Mouse (Mus musculus) kidney, adult 8-10 months (tissue): ENCODE data around the gene Myo5a.
A peak's percentile ranks its signal among the peaks of the same experiment; 100 is the strongest.

Source experiments
- DNase-seq, 2 experiments: peaks; one replicate each; pipeline ENCODE4 v3.0.0; 2022

Gene Myo5a

DNA sequence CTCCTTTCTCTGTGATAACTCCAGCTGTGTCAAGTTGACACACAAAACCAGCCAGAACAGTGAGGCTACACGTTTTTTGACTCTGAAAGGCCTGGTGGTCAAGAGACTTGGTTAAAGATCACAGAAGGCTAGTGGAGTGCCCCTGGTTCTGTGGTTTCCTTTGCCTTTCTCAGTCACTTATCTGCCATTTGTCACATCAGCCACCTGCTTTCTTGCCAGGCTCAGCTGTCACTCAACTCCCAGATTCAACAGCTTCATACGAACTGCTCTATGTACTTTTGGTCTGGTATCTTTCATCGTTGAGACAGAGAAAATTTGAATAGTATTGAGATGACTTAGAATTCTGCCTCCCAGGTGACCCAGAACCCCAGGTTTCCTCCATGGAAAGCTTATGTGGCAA lies 183.0 kb downstream of the Myo5a start:
- no peak for DNase-seq

- DNase-seq = peak; percentile 23 to 33
These were observed 183.6 kb downstream of the Myo5a start for GRCm38 (mm10) chr9:75254196-75254955.

- DNase-seq = peak; percentile 23 to 30
These were observed 185.2 kb downstream of the Myo5a start for GRCm38 (mm10) chr9:75255820-75256545.

- no peak for DNase-seq
These were observed 188.0 kb downstream of the Myo5a start for GRCm38 (mm10) chr9:75258792-75259191.

DNA sequence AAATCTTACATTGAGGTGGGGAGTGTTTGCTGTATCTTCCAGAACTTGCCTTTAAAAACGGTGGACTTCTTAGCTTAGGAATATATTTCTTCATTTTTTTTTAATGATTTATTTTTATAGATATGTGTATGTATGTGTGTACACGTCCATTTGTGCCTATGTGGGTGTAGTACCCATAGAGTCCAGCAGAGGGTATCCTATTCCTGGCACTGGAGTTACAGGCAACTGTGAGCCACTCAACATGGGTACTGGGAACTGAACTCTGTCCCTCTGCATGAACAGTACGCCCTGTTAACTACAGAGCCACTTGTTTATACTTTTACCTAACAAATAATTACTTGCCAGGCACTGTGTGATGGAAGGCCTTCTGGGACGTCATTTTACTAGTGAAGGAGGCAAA lies 188.8 kb downstream of the Myo5a start:
- DNase-seq = no peak

- DNase-seq = no peak
These were observed 190.6 kb downstream of the Myo5a start for GRCm38 (mm10) chr9:75261332-75261872.

GRCm38 (mm10) chr9:75262235-75262826 lies 191.5 kb downstream of the Myo5a start:
- no peak for DNase-seq

GRCm38 (mm10) chr9:75264008-75264718 lies 193.3 kb downstream of the Myo5a start:
- no peak for DNase-seq

DNA sequence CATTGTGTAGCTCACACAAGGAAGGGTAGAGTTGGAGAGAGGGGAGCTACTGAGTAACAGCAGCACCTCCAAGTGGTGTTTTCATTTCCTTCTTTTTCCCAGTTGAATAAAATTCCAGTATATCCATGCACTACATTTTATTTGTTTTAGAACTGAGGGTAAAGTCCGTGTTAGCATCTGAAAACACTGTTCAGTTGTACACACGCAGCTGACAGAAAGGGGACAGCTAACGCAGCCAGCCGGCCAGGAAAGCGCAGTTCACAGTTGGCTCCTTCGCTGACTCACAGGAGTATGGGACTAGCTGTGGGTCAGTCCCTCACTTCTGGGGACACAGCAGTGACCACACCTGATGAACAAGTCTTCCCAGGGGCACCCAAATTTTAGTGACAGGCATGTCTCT lies 196.3 kb downstream of the Myo5a start:
- no peak for DNase-seq

GRCm38 (mm10) chr9:75270382-75270781 lies 199.6 kb downstream of the Myo5a start:
- no peak for DNase-seq

- DNase-seq = no peak
These were observed 200.7 kb downstream of the Myo5a start for GRCm38 (mm10) chr9:75271539-75271938.
